Mouse (Mus musculus): ENCODE results near the gene Arl5c. TPM values are rescaled to one million over a fixed set of nuclear protein-coding genes. Genes with fewer than 3 reads are reported as not detected.

Arl5c gene
- total and polyA plus RNA-seq, 3 experiments: 1.2 to 10.4 TPM; not detected in 1

DNA sequence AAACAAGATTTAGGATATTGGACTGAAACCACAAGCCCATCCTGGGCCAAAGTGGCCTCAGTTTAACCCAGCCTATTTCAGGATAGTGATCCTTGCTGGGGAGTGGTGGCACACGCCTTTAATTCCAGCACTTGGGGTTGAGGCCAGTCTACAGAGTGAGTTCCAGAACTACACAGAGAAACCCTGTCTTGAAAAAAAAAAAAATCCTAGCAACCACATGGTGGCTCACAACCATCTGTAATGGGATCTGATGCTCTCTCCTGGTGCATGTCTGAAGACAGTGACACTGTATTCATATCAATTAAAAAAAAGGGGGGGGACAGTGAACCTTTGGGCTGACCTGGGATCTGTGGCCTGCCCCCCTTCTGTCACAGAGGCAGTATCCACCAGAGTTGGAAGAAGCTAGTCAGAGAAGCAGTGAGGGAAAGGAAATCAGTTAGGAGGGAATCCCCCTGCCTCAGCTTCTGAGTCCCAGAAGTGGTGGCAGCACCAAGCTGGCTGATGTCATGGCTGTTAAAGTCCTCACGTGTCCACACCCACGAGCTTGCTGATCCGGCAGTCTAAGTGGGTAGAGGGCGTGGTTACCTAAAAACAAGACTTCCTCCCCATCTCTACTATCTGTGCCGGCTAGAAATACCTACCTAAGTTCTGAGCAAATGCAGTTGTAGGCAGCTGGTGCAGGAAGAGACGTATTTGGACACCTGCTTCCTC is 3.1 kb upstream of the Arl5c start:
- peak; percentile 69 for DNase-seq (ENCODE audit: low read depth, low spot score)
- Histone ChIP-seq H3K27ac (ENCODE audit: control insufficient read depth, low read depth, low read length) (no peak overlapping the region), H3K4me3 (ENCODE audit: control insufficient read depth in 1 of 2, insufficient read depth in 1 of 2, low read depth in 2 of 2, low read length in 2 of 2) (peak overlapping the region; percentile 11 to 28; a peak in 2 of 4 replicates), H3K36me3 (ENCODE audit: control insufficient read depth in 1 of 2, insufficient read depth in 2 of 2, low read length in 2 of 2) (peaks cover 0 to 8% of the 10 kb centered on the region in 2 experiments; a peak in 2 of 4 replicates), H3K4me1 (ENCODE audit: control insufficient read depth in 1 of 2, insufficient read depth in 2 of 2, low read length in 2 of 2) (peaks cover 8 to 24% of the 10 kb centered on the region in 2 experiments; a peak in 3 of 4 replicates), H3K27me3 (ENCODE audit: control insufficient read depth in 1 of 2, insufficient read depth in 2 of 2, low read length in 2 of 2) (no peaks in the 10 kb centered on the region), H3K9ac (ENCODE audit: control insufficient read depth, low read depth, low read length, poor library complexity, severe bottlenecking) (peak overlapping the region; percentile 31; the same call in 1 of the 2 replicates), H3K79me2 (ENCODE audit: control insufficient read depth, insufficient read depth, low read length, poor library complexity) (no peaks in the 10 kb centered on the region), H3K9me3 (replicated peaks; ENCODE audit: insufficient read depth, low read length) (no peaks in the 10 kb centered on the region)
- TF ChIP-seq USF1 (IDR thresholded peaks at IDR 0.05; ENCODE audit: low read depth, low read length): peak; percentile 79
- TF ChIP-seq MYB (IDR thresholded peaks at IDR 0.05; ENCODE audit: low read depth, low read length): no peak
- TF ChIP-seq MAX (IDR thresholded peaks at IDR 0.05; ENCODE audit: low read length): peak; percentile 3; the same call in 1 of the 2 replicates
- TF ChIP-seq USF2 (IDR thresholded peaks at IDR 0.05; ENCODE audit: borderline replicate concordance in 1 of 2, insufficient read depth in 1 of 2, low read depth in 1 of 2, low read length in 2 of 2): 0 out of 4 replicates have a peak, but pooled peaks of 1 of the 2 experiments have one; percentile 17
- TF ChIP-seq ZNF384 (IDR thresholded peaks at IDR 0.05; ENCODE audit: low read depth, low read length): peak; percentile 68; the same call in 1 of the 2 replicates
- TF ChIP-seq ETS1 (IDR thresholded peaks at IDR 0.05; ENCODE audit: low read depth, low read length): 0 out of 2 replicates have a peak, but pooled peaks have one; percentile 10
- TF ChIP-seq TBP (IDR thresholded peaks at IDR 0.05; ENCODE audit: low read depth, low read length): no peak
- peak; percentile 75 for TF ChIP-seq BHLHE40 (IDR thresholded peaks at IDR 0.05; ENCODE audit: borderline replicate concordance, low read depth, low read length)

DNA sequence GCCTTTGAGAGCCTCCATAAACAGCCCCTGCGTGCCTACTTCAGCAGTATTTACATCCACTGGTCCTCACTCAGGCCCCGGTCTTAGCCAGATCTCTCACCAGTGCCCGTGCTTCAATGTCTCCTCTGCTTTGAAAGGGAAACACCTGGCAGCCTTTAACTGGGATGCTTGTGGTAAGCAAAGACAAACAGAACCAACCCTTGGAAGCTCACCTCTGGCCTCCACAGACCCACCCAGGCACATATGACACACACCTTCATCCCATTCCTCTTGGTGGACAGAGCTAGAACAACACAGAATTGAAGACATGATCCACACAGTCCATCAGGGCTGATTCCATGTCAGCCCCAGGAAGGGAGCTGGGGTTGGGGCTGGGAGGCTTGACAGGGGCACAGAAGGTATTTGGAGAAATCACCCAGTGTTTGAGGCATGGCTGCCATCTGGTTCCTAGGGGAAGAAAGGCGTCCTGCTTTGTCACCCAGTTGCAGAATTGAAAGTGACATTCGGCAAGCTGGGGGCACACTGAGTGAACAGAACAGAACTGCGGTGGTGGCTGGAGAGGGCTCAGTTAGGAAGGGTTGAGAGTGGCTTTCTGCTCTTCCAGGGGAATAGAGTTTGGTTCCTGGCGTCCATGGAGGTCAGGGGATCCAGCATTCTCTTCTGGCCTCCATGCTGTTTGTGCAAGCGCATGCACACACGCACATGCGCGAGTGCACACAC is 2.3 kb upstream of the Arl5c start:
- Histone ChIP-seq H3K27ac (ENCODE audit: control insufficient read depth, low read depth, low read length) (no peak overlapping the region), H3K4me1 (ENCODE audit: control insufficient read depth in 1 of 2, insufficient read depth in 2 of 2, low read length in 2 of 2) (peaks cover 8 to 27% of the 10 kb centered on the region in 2 experiments; a peak in 3 of 4 replicates), H3K27me3 (ENCODE audit: control insufficient read depth in 1 of 2, insufficient read depth in 2 of 2, low read length in 2 of 2) (no peaks in the 10 kb centered on the region), H3K36me3 (ENCODE audit: control insufficient read depth in 1 of 2, insufficient read depth in 2 of 2, low read length in 2 of 2) (peaks cover 0 to 8% of the 10 kb centered on the region in 2 experiments; a peak in 2 of 4 replicates), H3K9me3 (replicated peaks; ENCODE audit: insufficient read depth, low read length) (no peaks in the 10 kb centered on the region), H3K79me2 (ENCODE audit: control insufficient read depth, insufficient read depth, low read length, poor library complexity) (no peaks in the 10 kb centered on the region), H3K4me3 (ENCODE audit: control insufficient read depth in 1 of 2, insufficient read depth in 1 of 2, low read depth in 2 of 2, low read length in 2 of 2) (no peak overlapping the region), H3K9ac (ENCODE audit: control insufficient read depth, low read depth, low read length, poor library complexity, severe bottlenecking) (no peak overlapping the region)
- no peak for TF ChIP-seq ETS1 (IDR thresholded peaks at IDR 0.05; ENCODE audit: low read depth, low read length)
- no peak for TF ChIP-seq GABPA (IDR thresholded peaks at IDR 0.05; ENCODE audit: low read depth, low read length)
- TF ChIP-seq BHLHE40 (IDR thresholded peaks at IDR 0.05; ENCODE audit: borderline replicate concordance, low read depth, low read length): no peak
- TF ChIP-seq CHD2 (IDR thresholded peaks at IDR 0.05; ENCODE audit: low read length): no peak
- TF ChIP-seq ZNF384 (IDR thresholded peaks at IDR 0.05; ENCODE audit: low read depth, low read length): no peak
- TF ChIP-seq MAFK (IDR thresholded peaks at IDR 0.05; ENCODE audit: borderline replicate concordance, low read depth, low read length): no peak
- TF ChIP-seq CTCF (IDR thresholded peaks at IDR 0.05 in 2 of 3, conservative IDR thresholded peaks at IDR 0.05 in 1 of 3; ENCODE audit: control insufficient read depth in 1 of 3, insufficient read depth in 1 of 3, low read depth in 2 of 3, low read length in 3 of 3, poor library complexity in 1 of 3, severe bottlenecking in 1 of 3): no peak
- no peak for TF ChIP-seq TCF12 (IDR thresholded peaks at IDR 0.05; ENCODE audit: low read depth, low read length)
- TF ChIP-seq CHD1 (IDR thresholded peaks at IDR 0.05; ENCODE audit: low read depth, low read length): no peak
- no peak for DNase-seq (ENCODE audit: low read depth, low spot score)

Measured in MEL (cell line).